19 mouse cellular contexts compared by ENCODE assay signal in genomic region chr10:66849681-66850080, GRCm38 (mm10).
A peak's percentile ranks its signal among the peaks of the same experiment; 100 is the strongest.
DNase-seq lines count a peak whose midpoint lies in the region; ATAC-seq and TF ChIP-seq lines count a peak whose summit lies in the region.
"Had no signal": no experiment of that assay in that cellular context is flagged by ENCODE, and none has a peak within 500 bp of the region (broad histone marks: within the 10 kb centered on the region; RNA-seq: fewer than 3 reads in every experiment).

No protein-coding gene starts in this region.

- H3K36me3 ChIP-seq in embryonic facial prominence, embryonic 14.5 days (ENCODE audit: control insufficient read depth, insufficient read depth, low read length), result no peaks in the 10 kb centered on the region
- H3K36me3 ChIP-seq in embryonic facial prominence, embryonic 10.5 days (replicated peaks), result no peaks in the 10 kb centered on the region
- H3K36me3 ChIP-seq in stomach, postnatal 0 days (ENCODE audit: control insufficient read depth, insufficient read depth, low read length), result no peaks in the 10 kb centered on the region
- H3K36me3 ChIP-seq: heart, embryonic 13.5 days; hindbrain, embryonic 15.5 days; midbrain, embryonic 15.5 days had no signal

- no peak overlapping the region for H3K27ac ChIP-seq in embryonic facial prominence, embryonic 14.5 days (replicated peaks; ENCODE audit: low read depth, low read length)
- no peak overlapping the region for H3K27ac ChIP-seq in embryonic facial prominence, embryonic 10.5 days (replicated peaks)
- H3K27ac ChIP-seq in stomach, postnatal 0 days (replicated peaks), result no peak overlapping the region
- H3K27ac ChIP-seq: heart, embryonic 13.5 days; hindbrain, embryonic 15.5 days; midbrain, embryonic 15.5 days had no signal

- no peaks in the 10 kb centered on the region for H3K27me3 ChIP-seq in embryonic facial prominence, embryonic 14.5 days (replicated peaks; ENCODE audit: control insufficient read depth, insufficient read depth, low read length)
- no peaks in the 10 kb centered on the region for H3K27me3 ChIP-seq in embryonic facial prominence, embryonic 10.5 days (replicated peaks; ENCODE audit: low read depth, poor library complexity, severe bottlenecking)
- no peaks in the 10 kb centered on the region for H3K27me3 ChIP-seq in stomach, postnatal 0 days (ENCODE audit: control insufficient read depth, insufficient read depth, low read length)
- H3K27me3 ChIP-seq: heart, embryonic 13.5 days; hindbrain, embryonic 15.5 days; midbrain, embryonic 15.5 days had no signal

- ATAC-seq in embryonic facial prominence, embryonic 14.5 days (ENCODE audit: low read depth), result 0 out of 2 replicates have a peak, but pooled peaks have one; percentile 22
- no peak for ATAC-seq in stomach, postnatal 0 days (ENCODE audit: low FRiP score, low TSS enrichment)
- ATAC-seq: forebrain, embryonic 16.5 days; midbrain, embryonic 15.5 days had no signal

- no peak for DNase-seq in embryonic facial prominence, embryonic 14.5 days (ENCODE audit: low spot score)
- DNase-seq in embryonic facial prominence, embryonic 10.5 days (ENCODE audit: low spot score), result no peak
- DNase-seq in right cerebral cortex, adult 18-20 months, result peak; percentile 7
- no peak for DNase-seq in right cerebral cortex, postnatal 14 days
- peak; percentile 36 to 53 for DNase-seq in adrenal gland, postnatal 36 days
- no peak for DNase-seq in stomach, postnatal 0 days (ENCODE audit: low spot score)
- no peak for DNase-seq in cerebellum, adult 11-12 months
- no peak for DNase-seq in heart, adult 9 months (ENCODE audit: low spot score in 2 of 2)
- DNase-seq: cerebellum, adult 8-10 months; heart, postnatal 4 days; kidney, adult 11 months; kidney, postnatal 10 days; lung, adult 2 months had no signal

- no peaks in the 10 kb centered on the region for H3K9me3 ChIP-seq in embryonic facial prominence, embryonic 14.5 days (ENCODE audit: control insufficient read depth, low read length)
- no peaks in the 10 kb centered on the region for H3K9me3 ChIP-seq in embryonic facial prominence, embryonic 10.5 days
- no peaks in the 10 kb centered on the region for H3K9me3 ChIP-seq in stomach, postnatal 0 days (ENCODE audit: control insufficient read depth, low read length)
- H3K9me3 ChIP-seq: heart, embryonic 13.5 days; hindbrain, embryonic 15.5 days; midbrain, embryonic 15.5 days had no signal

- H3K4me2 ChIP-seq in embryonic facial prominence, embryonic 14.5 days (ENCODE audit: low read depth, low read length), result no peak overlapping the region
- no peak overlapping the region for H3K4me2 ChIP-seq in stomach, postnatal 0 days (replicated peaks; ENCODE audit: low read depth)
- H3K4me2 ChIP-seq: heart, embryonic 13.5 days; hindbrain, embryonic 15.5 days; liver, embryonic 11.5 days; midbrain, embryonic 15.5 days had no signal

- TF ChIP-seq CTCF in stomach, postnatal 0 days (IDR thresholded peaks at IDR 0.05; ENCODE audit: low read depth), result no peak

- H3K4me1 ChIP-seq in embryonic facial prominence, embryonic 14.5 days (ENCODE audit: control insufficient read depth, insufficient read depth, low read length), result no peaks in the 10 kb centered on the region
- H3K4me1 ChIP-seq in embryonic facial prominence, embryonic 10.5 days, result no peaks in the 10 kb centered on the region
- no peaks in the 10 kb centered on the region for H3K4me1 ChIP-seq in stomach, postnatal 0 days (replicated peaks; ENCODE audit: control insufficient read depth, insufficient read depth)
- H3K4me1 ChIP-seq: heart, embryonic 13.5 days; hindbrain, embryonic 15.5 days; midbrain, embryonic 15.5 days had no signal

- WGBS in embryonic facial prominence, embryonic 14.5 days, result 61% methylated on average over 6 of the region's 6 CpGs
- 69% methylated on average over 6 of the region's 6 CpGs for WGBS in embryonic facial prominence, embryonic 10.5 days
- WGBS in stomach, postnatal 0 days, result 57% methylated on average over 6 of the region's 6 CpGs

- H3K9ac ChIP-seq in embryonic facial prominence, embryonic 14.5 days (ENCODE audit: low read depth, low read length), result no peak overlapping the region
- no peak overlapping the region for H3K9ac ChIP-seq in stomach, postnatal 0 days (ENCODE audit: low read length)
- H3K9ac ChIP-seq: heart, embryonic 13.5 days; hindbrain, embryonic 15.5 days; midbrain, embryonic 15.5 days had no signal

- no peak for TF ChIP-seq EP300 in stomach, postnatal 0 days (optimal IDR thresholded peaks at IDR 0.05)

- H3K4me3 ChIP-seq in embryonic facial prominence, embryonic 14.5 days (ENCODE audit: low read depth, low read length), result no peak overlapping the region
- no peak overlapping the region for H3K4me3 ChIP-seq in embryonic facial prominence, embryonic 10.5 days
- no peak overlapping the region for H3K4me3 ChIP-seq in stomach, postnatal 0 days (ENCODE audit: low read depth, low read length)
- H3K4me3 ChIP-seq: erythroblast, embryonic 14.5 days; heart, embryonic 13.5 days; hindbrain, embryonic 15.5 days; midbrain, embryonic 15.5 days had no signal

Comparison
In these comparisons a context has a peak if more than half of its experiments do, and no peak if none do; other contexts are left out.
1. DNase-seq: peak in right cerebral cortex, adult 18-20 months (single experiment) and adrenal gland, postnatal 36 days (2 of 2); none in embryonic facial prominence, embryonic 14.5 days (single experiment), embryonic facial prominence, embryonic 10.5 days (single experiment), right cerebral cortex, postnatal 14 days (single experiment), stomach, postnatal 0 days (single experiment), cerebellum, adult 11-12 months (single experiment) and heart, adult 9 months (0 of 2).